Mouse (Mus musculus) neural tube, embryonic 15.5 days (tissue): ENCODE results near the gene Ccer1. TPM values are rescaled to one million over a fixed set of nuclear protein-coding genes. Genes with fewer than 3 reads are reported as not detected.
"Not testable (repeated sequence)": the region's sequence is repeated elsewhere in the genome, so short reads cannot be mapped to it uniquely, and the experiment has no call there.

Experiments
- ATAC-seq: fragments of 200-750 bp; cut with Nextera tagmentation; 2 replicates; pipeline ENCODE4 v1.8.0; 2017; ENCODE audit warnings: mild to moderate bottlenecking, moderate TSS enrichment, moderate library complexity; ENCODE audit not compliant: low FRiP score
- H3K27ac ChIP-seq: fragments of 300-500 bp; sonication (generic); replicated peaks from 2 replicates; pipeline ENCODE4 v1.5.1; 2015; ENCODE audit warnings: mild to moderate bottlenecking, inconsistent platforms
- H3K27me3 ChIP-seq: fragments of 300-500 bp; sonication (generic); replicated peaks from 2 replicates; pipeline ENCODE4 v1.6.1; 2015; ENCODE audit warnings: inconsistent platforms
- H3K36me3 ChIP-seq: fragments of 300-500 bp; sonication (generic); 2 replicates; pipeline ENCODE4 v1.6.1; 2015; ENCODE audit warnings: inconsistent platforms
- H3K4me1 ChIP-seq: fragments of 300-500 bp; sonication (generic); 2 replicates; pipeline ENCODE4 v1.6.1; 2015; ENCODE audit warnings: inconsistent platforms
- H3K4me2 ChIP-seq: fragments of 300-500 bp; sonication (generic); 2 replicates; pipeline ENCODE4 v1.6.1; 2015; ENCODE audit warnings: inconsistent platforms, mild to moderate bottlenecking, moderate library complexity
- H3K4me3 ChIP-seq: fragments of 300-500 bp; sonication (generic); replicated peaks from 2 replicates; pipeline ENCODE4 v1.5.1; 2015; ENCODE audit warnings: mild to moderate bottlenecking, inconsistent platforms
- H3K9ac ChIP-seq: fragments of 300-500 bp; sonication (generic); replicated peaks from 2 replicates; pipeline ENCODE4 v1.6.1; 2015; ENCODE audit warnings: mild to moderate bottlenecking, inconsistent platforms
- H3K9me3 ChIP-seq: fragments of 300-500 bp; sonication (generic); replicated peaks from 2 replicates; pipeline ENCODE4 v1.6.1; 2016; ENCODE audit warnings: inconsistent platforms
- WGBS: fragments of 180-500 bp; shearing (Covaris S2); methylation state at CpG from one replicate; pipeline ENCODE4 v1.1.7; 2015; ENCODE audit warnings: mixed read lengths; 5-methylcytosine and 5-hydroxymethylcytosine counted together
- polyA plus RNA-seq: library from polyadenylated mRNA; unstranded; fragments of >200 nt; fragmentation: Nextera tagmentation; extraction: Ambion mirVana; gene quantifications from 2 replicates; pipeline ENCODE4 v1.2.1, GENCODE M21; 2015

Ccer1 gene
- polyA plus RNA-seq, 1 experiment from 2014 or later = not detected

GRCm38 (mm10) chr10:97704562-97704961 is 11.7 kb downstream of the Ccer1 start:
- no peaks in the 10 kb centered on the region for H3K27me3 ChIP-seq
- ATAC-seq = no peak; the same call in 1 of the 2 replicates
- no peaks in the 10 kb centered on the region for H3K4me1 ChIP-seq
- H3K4me2 ChIP-seq = no peak overlapping the region
- WGBS = 48% methylated on average over 1 of the region's 1 CpGs
- H3K9me3 ChIP-seq = no peaks in the 10 kb centered on the region
- H3K4me3 ChIP-seq = no peak overlapping the region
- H3K9ac ChIP-seq = no peak overlapping the region
- no peaks in the 10 kb centered on the region for H3K36me3 ChIP-seq
- H3K27ac ChIP-seq = no peak overlapping the region

GRCm38 (mm10) chr10:97712687-97713086 is 19.8 kb downstream of the Ccer1 start:
- no peak overlapping the region for H3K4me2 ChIP-seq
- ATAC-seq = peak; percentile 65
- WGBS = 3% methylated on average over 5 of the region's 5 CpGs
- no peaks in the 10 kb centered on the region for H3K27me3 ChIP-seq
- H3K4me3 ChIP-seq = no peak overlapping the region
- H3K9me3 ChIP-seq = no peaks in the 10 kb centered on the region
- H3K4me1 ChIP-seq = no peaks in the 10 kb centered on the region
- no peaks in the 10 kb centered on the region for H3K36me3 ChIP-seq
- no peak overlapping the region for H3K27ac ChIP-seq
- H3K9ac ChIP-seq = no peak overlapping the region

GRCm38 (mm10) chr10:97714584-97714983 is 21.7 kb downstream of the Ccer1 start:
- Histone ChIP-seq H3K9me3 (no peaks in the 10 kb centered on the region), H3K36me3 (no peaks in the 10 kb centered on the region), H3K9ac (no peak overlapping the region), H3K4me1 (no peaks in the 10 kb centered on the region), H3K4me3 (no peak overlapping the region), H3K4me2 (no peak overlapping the region), H3K27ac (no peak overlapping the region), H3K27me3 (no peaks in the 10 kb centered on the region)
- ATAC-seq = no peak
- 60% methylated on average over 4 of the region's 4 CpGs for WGBS

GRCm38 (mm10) chr10:97715289-97715906 is 22.5 kb downstream of the Ccer1 start:
- no peaks in the 10 kb centered on the region for H3K36me3 ChIP-seq
- H3K9ac ChIP-seq = no peak overlapping the region
- H3K27ac ChIP-seq = no peak overlapping the region
- no peak for ATAC-seq
- no peak overlapping the region for H3K4me3 ChIP-seq
- no peaks in the 10 kb centered on the region for H3K9me3 ChIP-seq
- H3K27me3 ChIP-seq = no peaks in the 10 kb centered on the region
- H3K4me1 ChIP-seq = no peaks in the 10 kb centered on the region
- H3K4me2 ChIP-seq = no peak overlapping the region
- WGBS = 87% methylated on average over 3 of the region's 3 CpGs

DNA sequence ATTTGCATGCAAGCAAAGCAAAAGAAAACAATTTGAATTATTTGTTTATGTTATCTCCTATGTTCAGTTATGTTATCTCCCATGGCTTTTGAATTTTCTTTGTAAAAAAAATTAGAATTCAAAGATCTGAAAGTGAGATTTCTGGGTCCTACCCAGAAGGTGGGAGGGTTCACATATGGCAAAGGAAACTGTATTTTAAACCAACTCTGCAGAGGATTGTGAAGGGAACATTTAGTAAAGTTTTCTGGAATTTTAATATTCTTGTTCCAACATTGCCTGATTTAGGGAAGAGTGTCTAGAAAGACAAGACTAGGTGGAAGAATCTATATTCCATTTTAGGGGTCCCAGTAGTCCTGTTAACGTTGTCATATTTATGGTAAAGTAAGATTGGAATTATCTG is 24.4 kb downstream of the Ccer1 start:
- no peaks in the 10 kb centered on the region for H3K4me1 ChIP-seq
- H3K9me3 ChIP-seq = no peaks in the 10 kb centered on the region
- no peak for ATAC-seq
- no peak overlapping the region for H3K27ac ChIP-seq
- H3K4me3 ChIP-seq = no peak overlapping the region
- WGBS = 80% methylated on average over 1 of the region's 1 CpGs
- H3K4me2 ChIP-seq = no peak overlapping the region
- no peaks in the 10 kb centered on the region for H3K36me3 ChIP-seq
- no peaks in the 10 kb centered on the region for H3K27me3 ChIP-seq
- no peak overlapping the region for H3K9ac ChIP-seq

DNA sequence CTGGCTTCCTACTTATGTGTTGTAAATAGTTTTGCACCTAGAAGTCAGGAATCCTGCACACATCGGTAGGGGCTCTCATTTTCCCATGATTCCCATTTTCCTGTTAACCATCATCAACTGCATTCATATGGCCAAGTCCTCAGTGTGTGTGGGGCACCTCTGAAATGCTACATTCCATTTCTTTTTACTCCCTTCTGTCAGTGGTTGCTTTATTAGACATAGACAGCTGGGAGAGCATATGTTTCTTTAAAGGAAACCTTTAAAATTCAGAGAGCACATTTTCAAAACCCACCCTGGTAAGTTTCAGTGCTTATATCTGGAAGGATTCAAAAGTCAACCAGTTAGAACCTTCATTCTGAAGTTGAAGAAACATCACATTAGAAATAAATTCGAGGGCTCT is 25.2 kb downstream of the Ccer1 start:
- Histone ChIP-seq H3K27me3 (no peaks in the 10 kb centered on the region), H3K36me3 (no peaks in the 10 kb centered on the region), H3K27ac (no peak overlapping the region), H3K4me1 (no peaks in the 10 kb centered on the region), H3K4me3 (no peak overlapping the region), H3K4me2 (no peak overlapping the region), H3K9ac (no peak overlapping the region), H3K9me3 (no peaks in the 10 kb centered on the region)
- ATAC-seq = no peak
- 76% methylated on average over 2 of the region's 2 CpGs for WGBS

DNA sequence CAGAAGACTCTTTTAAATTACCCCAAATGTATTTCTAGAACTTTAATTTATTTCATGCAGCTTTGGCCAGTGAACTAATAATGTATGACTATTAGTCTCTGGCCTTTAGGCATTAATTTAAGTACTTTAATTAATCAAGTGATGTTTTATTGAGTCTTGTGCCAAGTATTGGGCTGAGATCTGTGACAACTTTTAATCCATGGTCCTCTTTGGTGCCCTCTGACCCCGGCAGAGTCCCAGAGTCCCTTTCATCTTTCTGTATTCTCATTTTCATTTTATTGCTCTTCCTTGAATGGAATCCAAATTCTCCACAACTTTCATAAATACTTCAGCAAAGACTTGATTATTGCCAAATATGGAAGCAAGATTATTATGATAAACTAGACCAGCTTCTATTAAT is 27.8 kb downstream of the Ccer1 start:
- Histone ChIP-seq H3K36me3 (no peaks in the 10 kb centered on the region), H3K27me3 (no peaks in the 10 kb centered on the region), H3K4me2 (no peak overlapping the region), H3K4me1 (no peaks in the 10 kb centered on the region), H3K27ac (no peak overlapping the region), H3K9me3 (0 out of 2 replicates have a peak, but pooled peaks cover 4% of the 10 kb centered on the region), H3K9ac (no peak overlapping the region), H3K4me3 (no peak overlapping the region)
- ATAC-seq = no peak
- WGBS = 98% methylated on average over 1 of the region's 1 CpGs

GRCm38 (mm10) chr10:97722709-97723108 is 29.9 kb downstream of the Ccer1 start:
- 93% methylated on average over 9 of the region's 9 CpGs for WGBS
- Histone ChIP-seq H3K27me3 (no peaks in the 10 kb centered on the region), H3K9me3 (0 out of 2 replicates have a peak, but pooled peaks cover 4% of the 10 kb centered on the region), H3K4me3 (no peak overlapping the region), H3K27ac (no peak overlapping the region), H3K36me3 (no peaks in the 10 kb centered on the region), H3K4me1 (no peaks in the 10 kb centered on the region), H3K9ac (no peak overlapping the region), H3K4me2 (no peak overlapping the region)
- ATAC-seq = no peak

DNA sequence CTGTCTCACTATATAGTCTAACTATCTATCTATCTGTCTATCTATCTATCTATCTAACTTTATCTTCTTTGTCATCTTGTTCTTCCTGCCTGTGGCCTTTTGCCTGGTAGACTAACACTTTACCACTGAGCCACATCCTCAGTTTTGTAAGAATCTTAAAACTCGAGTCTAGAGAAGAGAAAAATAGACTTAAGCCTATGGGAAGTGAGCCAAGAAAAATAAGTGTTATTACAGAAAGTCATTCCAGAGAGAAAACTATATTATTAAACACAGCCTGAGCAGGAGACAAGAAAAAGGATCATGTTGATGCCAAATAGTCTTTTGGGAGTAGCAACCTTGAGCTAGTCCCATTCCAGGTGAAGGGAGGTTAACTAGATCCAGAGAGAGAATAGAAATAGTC is 33.1 kb downstream of the Ccer1 start:
- H3K4me3 ChIP-seq = no peak overlapping the region
- no peaks in the 10 kb centered on the region for H3K36me3 ChIP-seq
- no peak overlapping the region for H3K4me2 ChIP-seq
- 0 out of 2 replicates have a peak, but pooled peaks cover 4% of the 10 kb centered on the region for H3K9me3 ChIP-seq
- no peaks in the 10 kb centered on the region for H3K4me1 ChIP-seq
- ATAC-seq = no peak
- WGBS = 45% methylated on average over 1 of the region's 1 CpGs
- H3K27ac ChIP-seq = no peak overlapping the region
- no peak overlapping the region for H3K9ac ChIP-seq
- no peaks in the 10 kb centered on the region for H3K27me3 ChIP-seq

DNA sequence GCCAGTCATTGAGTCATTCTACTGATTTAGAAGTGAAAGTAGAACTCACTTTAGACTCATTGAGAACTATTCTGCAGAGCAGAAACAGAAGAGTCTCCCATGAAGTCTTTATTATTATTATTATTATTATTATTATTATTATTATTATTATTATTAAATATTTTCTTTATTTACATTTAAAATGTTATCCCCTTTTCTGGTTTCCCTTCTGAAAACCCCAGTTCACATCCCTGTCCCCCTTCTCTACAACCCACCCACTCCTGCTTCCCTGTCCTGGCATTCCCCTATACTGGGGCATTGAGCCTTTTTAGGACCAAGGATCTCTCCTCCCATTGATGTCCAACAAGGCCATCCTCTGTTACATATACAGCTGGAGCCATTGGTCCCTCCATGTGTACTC is 33.8 kb downstream of the Ccer1 start, which contains the start of gene C030005K15Rik:
Gene C030005K15Rik, minus strand, starts transcription at position 101 of the 400 bp plus-strand sequence.
- not testable (repeated sequence) for H3K9me3 ChIP-seq, H3K4me3 ChIP-seq, H3K4me2 ChIP-seq, H3K36me3 ChIP-seq, H3K27ac ChIP-seq, H3K27me3 ChIP-seq, H3K4me1 ChIP-seq, H3K9ac ChIP-seq, ATAC-seq
